Mouse (Mus musculus) heart, postnatal 14 days (tissue): Measurements from ENCODE around the gene Hhat. TPM values are rescaled to one million over a fixed set of nuclear protein-coding genes. Genes with fewer than 3 reads are reported as not detected.

Experiments used
- DNase-seq, 2 experiments: peaks; one replicate each; pipeline ENCODE4 v3.0.0; 2021 to 2022
- intact Hi-C: fragments of 180-260 bp; cut with DNase I; formaldehyde crosslinking; loops from one replicate; pipeline ENCODE4 v1.15.1; 2025
- total RNA-seq, 2 experiments: library from RNA; stranded (reverse); gene quantifications; 2 replicates each; pipeline ENCODE4 v1.2.3; 2021

Hhat gene
- total RNA-seq, 2 experiments from 2014 or later, result 3.3 to 3.7 TPM

GRCm38 (mm10) chr1:192454501-192454900 is 316.5 kb downstream of the Hhat start:
- DNase-seq, result no peak
- intact Hi-C loops, result no loop called here

GRCm38 (mm10) chr1:192451722-192452121 is 319.3 kb downstream of the Hhat start:
- no peak for DNase-seq
- intact Hi-C loops, result no loop called here

- intact Hi-C loops, result no loop called here
- DNase-seq, result no peak
These were observed 320.6 kb downstream of the Hhat start for GRCm38 (mm10) chr1:192450425-192450824.

- peak; percentile 8 to 11 for DNase-seq
These were observed 321.3 kb downstream of the Hhat start for GRCm38 (mm10) chr1:192449572-192450351.

GRCm38 (mm10) chr1:192448512-192448911 is 322.5 kb downstream of the Hhat start:
- DNase-seq, result no peak
- intact Hi-C loops, result no loop called here

More at GRCm38 (mm10) chr1:192449572-192450351, 321.3 kb downstream of the Hhat start:
- intact Hi-C loops, result no loop called here

GRCm38 (mm10) chr1:192447666-192448065 is 323.4 kb downstream of the Hhat start:
- intact Hi-C loops, result no loop called here
- no peak for DNase-seq

Other genes with a start within 250 kb of the Hhat start
- gene Sertad4, start 84.5 kb upstream of the Hhat start, total RNA-seq, result 1 to 10 TPM; 4.8 to 6.3 TPM